Mouse (Mus musculus): ENCODE measurements around the gene Rab43. TPM values are rescaled to one million over a fixed set of nuclear protein-coding genes. Genes with fewer than 3 reads are reported as not detected.

Rab43 gene
- polyA plus RNA-seq, 1 experiment from 2014 or later: 15.6 TPM

GRCm38 (mm10) chr6:87748078-87748477, 63.9 kb downstream of the Rab43 start:
- DNase-seq (ENCODE audit: low spot score): no peak
- no peak overlapping the region for H3K4me2 ChIP-seq (replicated peaks)
- no peak overlapping the region for H3K9ac ChIP-seq
- no peaks in the 10 kb centered on the region for H3K4me1 ChIP-seq (replicated peaks; ENCODE audit: control insufficient read depth, insufficient read depth, low read length)
- no peak for ATAC-seq (ENCODE audit: low FRiP score)
- no peaks in the 10 kb centered on the region for H3K9me3 ChIP-seq (ENCODE audit: control insufficient read depth, low read length)
- no peaks in the 10 kb centered on the region for H3K27me3 ChIP-seq (ENCODE audit: control insufficient read depth, insufficient read depth, low read length)
- H3K36me3 ChIP-seq (replicated peaks; ENCODE audit: control insufficient read depth, insufficient read depth): no peaks in the 10 kb centered on the region
- no peak overlapping the region for H3K27ac ChIP-seq
- WGBS: 93% methylated on average over 2 of the region's 2 CpGs
- no peak overlapping the region for H3K4me3 ChIP-seq (replicated peaks; ENCODE audit: low read length)

GRCm38 (mm10) chr6:87746849-87747248, 65.1 kb downstream of the Rab43 start:
- no peak overlapping the region for H3K27ac ChIP-seq
- no peak overlapping the region for H3K4me2 ChIP-seq (replicated peaks)
- no peaks in the 10 kb centered on the region for H3K4me1 ChIP-seq (replicated peaks; ENCODE audit: control insufficient read depth, insufficient read depth, low read length)
- H3K27me3 ChIP-seq (ENCODE audit: control insufficient read depth, insufficient read depth, low read length): no peaks in the 10 kb centered on the region
- no peak overlapping the region for H3K4me3 ChIP-seq (replicated peaks; ENCODE audit: low read length)
- no peaks in the 10 kb centered on the region for H3K36me3 ChIP-seq (replicated peaks; ENCODE audit: control insufficient read depth, insufficient read depth)
- no peaks in the 10 kb centered on the region for H3K9me3 ChIP-seq (ENCODE audit: control insufficient read depth, low read length)
- H3K9ac ChIP-seq: no peak overlapping the region
- 79% methylated on average over 2 of the region's 2 CpGs for WGBS
- ATAC-seq (ENCODE audit: low FRiP score): no peak
- no peak for DNase-seq (ENCODE audit: low spot score)

GRCm38 (mm10) chr6:87746059-87746458, 65.9 kb downstream of the Rab43 start:
- DNase-seq (ENCODE audit: low spot score) (no peak), ATAC-seq (ENCODE audit: low FRiP score) (no peak)
- no peak overlapping the region for H3K27ac ChIP-seq
- no peak overlapping the region for H3K4me3 ChIP-seq (replicated peaks; ENCODE audit: low read length)
- no peak overlapping the region for H3K9ac ChIP-seq
- H3K4me2 ChIP-seq (replicated peaks): no peak overlapping the region
- WGBS: 77% methylated on average over 3 of the region's 3 CpGs
- H3K27me3 ChIP-seq (ENCODE audit: control insufficient read depth, insufficient read depth, low read length): no peaks in the 10 kb centered on the region
- no peaks in the 10 kb centered on the region for H3K36me3 ChIP-seq (replicated peaks; ENCODE audit: control insufficient read depth, insufficient read depth)
- no peaks in the 10 kb centered on the region for H3K4me1 ChIP-seq (replicated peaks; ENCODE audit: control insufficient read depth, insufficient read depth, low read length)
- no peaks in the 10 kb centered on the region for H3K9me3 ChIP-seq (ENCODE audit: control insufficient read depth, low read length)

GRCm38 (mm10) chr6:87745301-87745700, 66.7 kb downstream of the Rab43 start:
- no peaks in the 10 kb centered on the region for H3K4me1 ChIP-seq (replicated peaks; ENCODE audit: control insufficient read depth, insufficient read depth, low read length)
- DNase-seq (ENCODE audit: low spot score) (no peak), ATAC-seq (ENCODE audit: low FRiP score) (no peak)
- no peaks in the 10 kb centered on the region for H3K27me3 ChIP-seq (ENCODE audit: control insufficient read depth, insufficient read depth, low read length)
- no peaks in the 10 kb centered on the region for H3K9me3 ChIP-seq (ENCODE audit: control insufficient read depth, low read length)
- H3K9ac ChIP-seq: no peak overlapping the region
- no peaks in the 10 kb centered on the region for H3K36me3 ChIP-seq (replicated peaks; ENCODE audit: control insufficient read depth, insufficient read depth)
- no peak overlapping the region for H3K4me2 ChIP-seq (replicated peaks)
- 39% methylated on average over 1 of the region's 1 CpGs for WGBS
- no peak overlapping the region for H3K27ac ChIP-seq
- no peak overlapping the region for H3K4me3 ChIP-seq (replicated peaks; ENCODE audit: low read length)

- Histone ChIP-seq H3K27me3 (ENCODE audit: control insufficient read depth, insufficient read depth, low read length) (no peaks in the 10 kb centered on the region), H3K36me3 (replicated peaks; ENCODE audit: control insufficient read depth, insufficient read depth) (no peaks in the 10 kb centered on the region), H3K4me3 (replicated peaks; ENCODE audit: low read length) (no peak overlapping the region), H3K4me1 (replicated peaks; ENCODE audit: control insufficient read depth, insufficient read depth, low read length) (no peaks in the 10 kb centered on the region), H3K9me3 (ENCODE audit: control insufficient read depth, low read length) (no peaks in the 10 kb centered on the region), H3K4me2 (replicated peaks) (no peak overlapping the region), H3K27ac (no peak overlapping the region), H3K9ac (no peak overlapping the region)
- DNase-seq (ENCODE audit: low spot score): no peak
- 95% methylated on average over 3 of the region's 3 CpGs for WGBS
- ATAC-seq (ENCODE audit: low FRiP score): no peak
Observed at GRCm38 (mm10) chr6:87744632-87745031, 67.3 kb downstream of the Rab43 start.

- H3K27me3 ChIP-seq (ENCODE audit: control insufficient read depth, insufficient read depth, low read length): no peaks in the 10 kb centered on the region
- H3K4me2 ChIP-seq (replicated peaks): no peak overlapping the region
- no peaks in the 10 kb centered on the region for H3K36me3 ChIP-seq (replicated peaks; ENCODE audit: control insufficient read depth, insufficient read depth)
- ATAC-seq (ENCODE audit: low FRiP score) (no peak), DNase-seq (ENCODE audit: low spot score) (no peak)
- H3K4me3 ChIP-seq (replicated peaks; ENCODE audit: low read length): no peak overlapping the region
- H3K27ac ChIP-seq: no peak overlapping the region
- H3K9me3 ChIP-seq (ENCODE audit: control insufficient read depth, low read length): no peaks in the 10 kb centered on the region
- no peak overlapping the region for H3K9ac ChIP-seq
- no peaks in the 10 kb centered on the region for H3K4me1 ChIP-seq (replicated peaks; ENCODE audit: control insufficient read depth, insufficient read depth, low read length)
- 72% methylated on average over 5 of the region's 5 CpGs for WGBS
Observed at GRCm38 (mm10) chr6:87743281-87743680, 68.7 kb downstream of the Rab43 start.

- no peak for DNase-seq (ENCODE audit: low spot score)
- no peak overlapping the region for H3K9ac ChIP-seq
- H3K27me3 ChIP-seq (ENCODE audit: control insufficient read depth, insufficient read depth, low read length): no peaks in the 10 kb centered on the region
- ATAC-seq (ENCODE audit: low FRiP score): no peak
- no peak overlapping the region for H3K4me2 ChIP-seq (replicated peaks)
- no peaks in the 10 kb centered on the region for H3K9me3 ChIP-seq (ENCODE audit: control insufficient read depth, low read length)
- 81% methylated on average over 5 of the region's 5 CpGs for WGBS
- no peaks in the 10 kb centered on the region for H3K36me3 ChIP-seq (replicated peaks; ENCODE audit: control insufficient read depth, insufficient read depth)
- no peaks in the 10 kb centered on the region for H3K4me1 ChIP-seq (replicated peaks; ENCODE audit: control insufficient read depth, insufficient read depth, low read length)
- no peak overlapping the region for H3K27ac ChIP-seq
- H3K4me3 ChIP-seq (replicated peaks; ENCODE audit: low read length): no peak overlapping the region
Observed at GRCm38 (mm10) chr6:87742804-87743203, 69.2 kb downstream of the Rab43 start.

- H3K27me3 ChIP-seq (ENCODE audit: control insufficient read depth, insufficient read depth, low read length): no peaks in the 10 kb centered on the region
- 95% methylated on average over 8 of the region's 8 CpGs for WGBS
- ATAC-seq (ENCODE audit: low FRiP score): no peak
- no peak overlapping the region for H3K9ac ChIP-seq
- no peaks in the 10 kb centered on the region for H3K36me3 ChIP-seq (replicated peaks; ENCODE audit: control insufficient read depth, insufficient read depth)
- H3K4me1 ChIP-seq (replicated peaks; ENCODE audit: control insufficient read depth, insufficient read depth, low read length): no peaks in the 10 kb centered on the region
- no peak overlapping the region for H3K4me2 ChIP-seq (replicated peaks)
- H3K9me3 ChIP-seq (ENCODE audit: control insufficient read depth, low read length): no peaks in the 10 kb centered on the region
- no peak for DNase-seq (ENCODE audit: low spot score)
- H3K4me3 ChIP-seq (replicated peaks; ENCODE audit: low read length): no peak overlapping the region
- H3K27ac ChIP-seq: no peak overlapping the region
Observed at GRCm38 (mm10) chr6:87741978-87742377, 70.0 kb downstream of the Rab43 start.

GRCm38 (mm10) chr6:87740496-87740895, 71.5 kb downstream of the Rab43 start:
- Histone ChIP-seq H3K9me3 (ENCODE audit: control insufficient read depth, low read length) (no peaks in the 10 kb centered on the region), H3K4me1 (replicated peaks; ENCODE audit: control insufficient read depth, insufficient read depth, low read length) (no peaks in the 10 kb centered on the region), H3K36me3 (replicated peaks; ENCODE audit: control insufficient read depth, insufficient read depth) (no peaks in the 10 kb centered on the region), H3K9ac (no peak overlapping the region), H3K4me2 (replicated peaks) (no peak overlapping the region), H3K27me3 (ENCODE audit: control insufficient read depth, insufficient read depth, low read length) (no peaks in the 10 kb centered on the region), H3K4me3 (replicated peaks; ENCODE audit: low read length) (no peak overlapping the region), H3K27ac (no peak overlapping the region)
- ATAC-seq (ENCODE audit: low FRiP score) (no peak), DNase-seq (ENCODE audit: low spot score) (no peak)

GRCm38 (mm10) chr6:87739898-87740297, 72.1 kb downstream of the Rab43 start:
- ATAC-seq (ENCODE audit: low FRiP score) (no peak), DNase-seq (ENCODE audit: low spot score) (no peak)
- Histone ChIP-seq H3K4me3 (replicated peaks; ENCODE audit: low read length) (no peak overlapping the region), H3K27ac (no peak overlapping the region), H3K36me3 (replicated peaks; ENCODE audit: control insufficient read depth, insufficient read depth) (no peaks in the 10 kb centered on the region), H3K27me3 (ENCODE audit: control insufficient read depth, insufficient read depth, low read length) (no peaks in the 10 kb centered on the region), H3K4me1 (replicated peaks; ENCODE audit: control insufficient read depth, insufficient read depth, low read length) (no peaks in the 10 kb centered on the region), H3K9ac (no peak overlapping the region), H3K9me3 (ENCODE audit: control insufficient read depth, low read length) (no peaks in the 10 kb centered on the region), H3K4me2 (replicated peaks) (no peak overlapping the region)
- 50% methylated on average over 6 of the region's 6 CpGs for WGBS

Measured in hindbrain, embryonic 14.5 days (tissue).